Mouse (Mus musculus) urinary bladder, postnatal 10 days (tissue): ENCODE measurements around the gene Camta1.
"Not testable (repeated sequence)": the region's sequence is repeated elsewhere in the genome, so short reads cannot be mapped to it uniquely, and the experiment has no call there.

Experiments used
- DNase-seq: peaks from one replicate; pipeline ENCODE4 v3.0.0; 2022; ENCODE audit warnings: low spot score

Gene Camta1

DNA sequence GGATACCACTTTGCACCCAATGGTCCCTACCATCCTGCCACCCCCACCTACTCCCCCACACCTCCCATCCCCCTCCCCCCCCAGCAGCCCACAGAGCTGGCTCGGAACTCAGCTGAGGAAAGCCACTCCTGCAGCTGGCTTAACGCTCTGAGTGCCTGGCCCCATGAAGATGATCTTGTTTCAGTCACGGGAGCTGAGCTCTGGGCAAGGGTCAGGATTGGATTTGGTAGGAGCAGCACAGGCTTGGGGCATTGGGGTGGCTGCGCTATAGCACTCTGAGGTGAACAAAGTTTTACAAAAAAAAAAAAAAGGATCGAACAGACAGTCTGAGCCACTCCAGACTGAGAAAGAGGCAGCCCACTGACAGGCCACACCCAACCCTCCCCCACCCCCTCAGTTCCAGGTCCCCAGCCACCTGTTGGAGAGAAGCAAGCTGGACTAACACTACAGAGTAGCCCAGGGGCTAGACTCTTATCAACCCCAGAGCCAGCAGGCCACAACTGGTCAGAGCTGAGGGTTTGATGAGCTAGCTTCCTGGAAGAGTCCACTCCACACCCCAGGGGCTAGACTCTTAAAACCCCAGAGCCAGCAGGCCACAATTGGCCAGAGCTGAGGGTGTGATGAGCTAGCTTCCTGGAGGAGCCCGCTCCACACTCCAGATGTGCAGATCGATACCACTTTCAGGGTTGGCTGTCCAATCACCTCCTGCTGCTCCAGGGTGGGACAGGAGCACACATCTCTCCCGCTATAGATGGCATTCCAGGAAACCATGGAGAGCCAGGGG is 966.8 kb downstream of the Camta1 start:
- DNase-seq, result no peak

DNA sequence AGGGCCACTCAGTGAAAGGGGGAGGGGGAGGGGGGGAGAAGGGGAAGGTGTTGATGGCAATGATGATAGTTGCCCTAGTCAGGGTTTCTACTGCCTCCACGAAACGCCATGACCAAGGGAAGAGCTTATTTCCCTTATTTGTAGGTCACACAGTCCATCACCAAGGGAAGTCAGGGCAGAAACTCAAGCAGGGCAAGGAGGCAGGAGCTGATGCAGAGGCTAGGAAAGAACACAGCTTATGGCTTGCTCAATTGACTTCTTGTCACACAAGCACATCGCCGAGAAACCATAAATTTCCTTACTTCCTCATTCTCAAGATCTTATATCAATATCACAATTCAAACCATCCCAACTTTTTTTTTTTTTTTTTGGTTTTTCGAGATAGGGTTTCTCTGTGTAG is 970.4 kb downstream of the Camta1 start:
- DNase-seq, result no peak

DNA sequence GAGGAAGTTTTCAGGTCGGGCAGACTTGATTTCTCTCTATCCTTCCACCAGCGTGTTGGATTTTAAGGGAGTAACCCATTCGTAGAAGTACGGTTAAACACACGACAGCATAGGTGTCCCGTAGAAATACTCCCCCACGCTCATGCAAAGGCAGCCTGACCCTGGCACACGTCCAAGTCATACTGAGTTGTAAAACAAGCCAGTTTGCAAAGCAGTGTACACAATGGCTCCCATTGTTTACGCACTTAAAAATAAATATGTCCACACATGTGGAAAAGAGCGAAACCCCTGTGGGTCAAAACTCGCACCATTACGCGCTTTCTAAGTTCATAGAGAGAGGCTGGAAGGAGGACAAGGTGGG is 971.7 kb downstream of the Camta1 start:
- no peak for DNase-seq

DNA sequence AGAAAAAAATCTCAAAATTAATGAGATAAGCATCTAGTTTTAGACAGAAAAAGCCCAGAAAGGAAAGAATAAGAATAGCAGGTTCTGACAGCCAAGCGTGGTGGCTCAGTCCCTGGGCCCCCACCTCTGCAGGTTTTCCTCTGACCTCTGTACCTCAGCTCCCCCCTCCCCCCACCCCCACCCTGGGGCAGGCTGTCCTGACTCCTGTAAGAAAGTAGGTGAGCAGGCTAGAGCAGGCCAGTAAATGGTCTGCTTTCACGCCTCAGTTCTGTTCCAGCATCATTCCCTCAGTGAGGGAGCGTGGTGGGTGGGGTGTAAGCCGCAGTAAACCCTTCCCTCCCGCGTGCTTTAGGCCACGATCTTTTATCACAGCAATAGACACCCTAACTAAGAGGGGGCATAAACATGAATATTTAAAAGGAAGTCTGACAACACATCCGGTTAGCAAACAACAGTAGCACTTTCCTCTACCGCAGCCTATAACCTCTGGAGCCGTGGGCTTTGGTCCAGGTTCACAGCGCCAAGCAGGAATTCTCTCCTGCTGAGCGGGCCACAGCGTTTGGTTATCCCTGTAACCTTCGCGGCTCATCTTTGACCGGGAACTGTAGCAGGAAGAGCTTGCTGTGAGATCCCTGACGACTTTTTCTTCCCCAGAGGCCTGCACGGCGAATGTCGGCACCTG is 972.3 kb downstream of the Camta1 start:
- no peak for DNase-seq

DNA sequence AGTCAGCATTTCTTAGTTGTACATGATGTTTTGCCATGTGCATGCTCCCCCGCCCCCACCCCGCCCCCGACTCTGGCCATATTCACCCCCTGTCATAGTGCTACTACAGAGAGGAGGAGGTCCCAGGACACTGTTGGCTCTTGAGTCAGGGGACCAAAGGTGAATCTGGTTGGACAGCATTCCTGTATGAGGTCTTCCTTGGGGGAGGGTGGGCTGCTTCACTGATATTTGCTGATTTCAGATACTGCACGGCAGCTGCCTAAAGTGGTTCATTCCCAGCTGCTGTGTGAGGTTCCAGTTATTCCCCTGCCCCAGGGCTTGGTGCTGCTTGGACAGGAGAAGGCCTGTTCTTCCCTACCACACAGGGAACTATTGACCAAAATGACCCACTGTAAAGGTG is 973.2 kb downstream of the Camta1 start:
- no peak for DNase-seq

DNA sequence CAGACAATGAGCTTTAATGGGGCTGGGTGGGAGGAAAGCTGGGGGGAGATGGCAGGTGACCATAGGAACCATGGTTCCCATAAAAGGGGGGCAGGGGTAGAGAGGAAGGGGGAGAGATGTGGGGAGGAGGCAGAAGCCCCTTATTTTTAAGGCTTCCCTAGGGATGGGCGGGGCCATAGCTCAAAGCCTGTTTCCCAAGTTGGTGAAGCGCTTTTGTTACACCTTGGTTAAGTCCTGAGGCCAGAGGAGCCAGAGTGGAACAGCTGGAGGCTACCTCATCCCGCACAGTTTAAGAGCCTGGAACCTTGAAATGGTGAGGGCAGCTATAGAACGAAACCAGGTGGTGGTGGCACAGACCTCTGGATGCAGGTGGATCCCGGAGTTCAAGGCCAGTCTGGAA is 973.8 kb downstream of the Camta1 start:
- DNase-seq, result no peak

DNA sequence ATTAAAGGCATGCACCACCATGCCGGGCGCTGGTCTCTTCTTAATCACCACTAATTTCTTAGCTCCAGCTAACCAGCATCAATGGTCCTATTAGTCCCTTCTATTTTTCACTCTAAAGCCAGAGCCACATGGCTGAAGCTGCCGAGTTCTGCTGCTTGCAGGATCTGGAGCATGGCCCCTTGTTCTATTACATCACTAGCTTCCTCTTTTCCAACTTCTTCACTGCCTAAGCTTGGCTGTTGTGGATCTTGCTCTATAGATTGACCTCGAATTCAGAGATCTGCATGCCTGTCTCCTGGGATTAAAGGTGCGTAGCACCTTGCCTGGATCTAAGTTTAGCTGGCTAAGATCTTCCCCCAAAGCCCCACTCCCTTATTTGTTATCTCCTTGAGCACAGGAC is 979.0 kb downstream of the Camta1 start:
- DNase-seq, result no peak

DNA sequence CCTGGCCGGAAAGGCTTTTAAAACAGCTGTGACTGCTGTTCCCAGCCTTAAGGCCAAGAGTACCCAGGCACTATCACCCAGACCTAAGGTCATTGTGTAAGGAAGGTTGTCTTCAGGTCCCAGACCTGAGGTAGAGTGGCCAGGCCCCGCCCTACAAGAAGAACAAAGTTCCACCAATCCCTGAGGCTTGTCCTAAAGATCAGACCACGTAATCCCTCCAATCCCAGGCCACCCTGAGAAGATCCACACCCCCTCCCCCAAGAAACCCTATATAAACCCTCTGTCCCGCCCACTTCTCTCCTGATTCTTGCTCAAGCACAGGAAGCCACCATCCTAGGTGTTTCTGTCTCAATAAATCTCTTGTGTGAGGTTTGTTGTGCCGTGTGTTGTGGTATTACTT is 981.3 kb downstream of the Camta1 start:
- no peak for DNase-seq

DNA sequence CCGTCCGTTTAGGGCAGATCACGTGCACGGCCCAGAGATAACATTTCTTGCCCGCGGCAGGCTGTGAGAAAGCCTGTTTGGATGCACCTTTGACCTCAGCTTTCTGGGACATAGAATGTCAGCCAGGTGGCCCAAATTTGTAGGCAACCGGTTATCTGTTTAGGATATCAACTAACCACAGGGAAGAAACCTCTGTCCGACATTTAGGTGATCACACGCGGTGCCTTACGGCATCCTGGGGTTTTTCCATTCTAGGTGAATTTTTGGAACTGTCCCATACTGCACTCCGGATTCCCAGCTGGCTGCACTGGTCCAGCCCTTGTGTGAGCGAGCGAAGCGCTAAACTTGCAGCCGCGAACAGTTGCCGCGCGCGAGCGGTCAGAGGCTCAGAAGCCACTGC is 982.0 kb downstream of the Camta1 start:
- no peak for DNase-seq

DNA sequence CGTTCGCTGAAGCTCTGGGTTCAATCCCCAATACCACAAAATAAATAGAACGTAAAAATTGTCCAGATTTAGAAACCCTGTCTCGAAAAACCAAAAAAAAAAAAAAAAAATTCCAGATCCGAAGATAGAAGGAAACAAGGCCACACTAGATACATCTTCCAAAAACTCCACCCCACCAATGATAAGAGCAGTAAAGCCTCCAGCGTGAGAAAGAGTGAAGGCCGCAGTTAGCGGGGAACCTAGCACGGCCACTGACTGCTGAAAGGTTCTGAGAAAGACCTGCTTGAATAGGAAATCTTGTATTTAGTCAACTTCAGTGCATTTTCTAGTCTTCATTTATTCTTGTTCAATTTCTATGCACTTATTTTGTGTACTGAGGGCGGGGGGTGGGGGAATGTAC is 986.3 kb downstream of the Camta1 start:
- DNase-seq, result no peak

DNA sequence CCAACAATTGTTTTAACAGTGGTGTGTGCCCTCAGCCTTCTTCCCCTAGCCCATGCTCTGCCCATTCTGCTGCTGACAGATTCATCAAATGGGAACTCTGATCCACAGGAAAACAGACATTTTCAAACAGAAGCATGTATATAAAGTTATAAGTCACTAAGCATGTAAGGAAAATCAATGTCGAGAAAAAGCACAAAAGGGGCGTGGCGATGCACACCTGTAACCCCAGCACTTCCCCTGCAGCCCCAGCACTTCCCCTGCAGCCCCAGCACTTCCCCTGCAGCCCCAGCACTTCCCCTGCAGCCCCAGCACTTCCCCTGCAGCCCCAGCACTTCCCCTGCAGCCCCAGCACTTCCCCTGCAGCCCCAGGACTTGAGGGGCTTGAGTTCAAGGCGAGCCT is 987.3 kb downstream of the Camta1 start:
- DNase-seq, result not testable (repeated sequence)

DNA sequence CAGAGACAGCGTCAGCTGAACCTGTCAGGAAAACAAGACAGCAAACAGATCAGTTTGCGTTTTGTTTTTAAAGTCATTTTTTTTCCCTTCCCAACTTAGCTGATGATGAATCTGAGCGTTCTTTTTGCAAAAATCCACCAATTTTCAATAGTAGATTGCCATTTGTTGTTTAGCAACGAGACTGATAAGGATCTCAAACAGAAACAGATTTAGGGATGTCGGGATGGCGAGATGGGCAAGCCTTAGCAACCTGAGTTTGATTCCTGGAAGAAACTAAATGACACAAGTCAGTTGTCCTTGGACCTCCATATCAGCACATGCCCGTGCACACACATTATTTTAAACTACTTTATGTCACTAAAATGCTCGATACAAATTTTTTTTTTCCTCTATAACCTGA is 989.0 kb downstream of the Camta1 start:
- DNase-seq, result no peak

DNA sequence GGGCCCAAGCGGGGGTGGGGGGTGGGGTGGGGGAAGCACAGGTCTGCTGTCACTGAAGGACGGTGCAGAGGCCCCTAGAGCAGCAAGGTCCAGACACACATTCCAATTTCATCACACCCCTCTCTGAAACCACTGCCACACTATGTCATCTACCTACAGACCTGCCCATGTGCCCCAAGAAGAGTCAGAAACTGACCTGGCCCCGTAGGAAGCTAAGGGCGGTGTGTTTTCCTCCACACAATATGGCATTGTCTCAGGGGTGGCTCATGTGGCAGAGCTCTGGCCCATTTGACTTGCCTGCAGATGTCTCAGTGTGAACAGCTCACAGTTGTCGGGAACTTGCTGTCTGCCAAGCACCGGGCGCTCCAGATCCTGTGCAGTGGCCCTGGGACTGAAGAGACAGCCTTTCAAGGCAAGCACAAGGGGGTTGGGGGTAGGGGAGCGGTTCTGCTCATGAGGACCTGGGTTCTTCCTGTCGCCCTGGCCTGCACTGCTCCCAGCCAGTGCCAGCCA is 989.5 kb downstream of the Camta1 start:
- DNase-seq, result no peak

DNA sequence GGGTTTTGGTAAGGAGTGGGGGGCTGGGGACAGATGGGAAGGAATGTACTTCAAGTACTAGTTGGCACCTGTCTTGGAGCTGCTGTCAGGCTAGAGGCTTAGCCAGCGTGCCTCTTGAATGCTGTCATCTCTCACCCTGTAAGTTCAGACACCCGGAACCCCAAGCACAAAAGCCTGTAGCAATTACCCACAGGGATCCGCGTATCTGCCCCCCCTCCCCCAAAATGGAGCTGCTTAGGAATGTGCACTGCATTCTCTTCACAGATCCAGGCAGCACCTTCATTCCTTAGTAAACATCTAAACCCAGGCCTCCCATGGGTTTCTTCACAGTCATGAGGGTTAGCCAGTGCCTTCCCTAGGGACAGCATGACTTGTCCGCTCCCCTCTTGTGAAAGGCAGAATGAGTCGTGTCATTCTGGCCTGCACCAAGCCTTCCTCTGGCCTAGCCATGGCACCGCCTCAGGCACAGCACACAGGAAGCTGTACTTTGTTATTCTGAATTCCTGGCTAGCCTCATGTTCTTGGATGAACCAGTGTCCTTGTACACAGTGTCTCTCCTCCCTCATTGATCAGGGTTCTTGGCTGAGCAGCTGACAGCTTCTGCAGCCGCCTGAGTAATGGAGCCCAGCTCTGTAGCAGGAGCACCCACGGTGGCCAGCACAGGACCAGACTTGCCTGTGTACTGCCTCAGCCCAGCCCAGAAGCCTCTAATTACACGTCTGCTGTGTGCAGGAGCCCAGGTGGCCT is 990.1 kb downstream of the Camta1 start:
- no peak for DNase-seq

DNA sequence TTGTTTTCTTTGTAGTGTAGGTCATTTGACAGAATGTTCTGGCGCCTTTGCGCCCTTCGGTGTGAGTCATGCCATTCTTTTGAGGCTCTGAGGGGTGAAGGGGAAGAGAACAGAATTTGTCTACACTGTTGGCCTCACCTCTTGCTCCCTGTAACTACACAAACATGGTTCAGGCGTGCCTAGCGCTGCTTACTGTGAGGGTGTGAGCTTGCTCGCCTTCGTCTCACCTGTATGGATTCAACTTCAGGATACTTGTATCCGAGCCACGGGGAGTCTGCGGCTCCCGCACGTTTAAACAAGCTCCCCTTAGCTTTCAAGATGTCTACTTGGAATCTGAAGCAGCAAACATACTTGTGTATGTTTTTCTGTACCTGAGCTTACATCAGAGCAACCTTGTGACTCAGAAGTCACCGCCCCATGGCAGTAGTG is 990.7 kb downstream of the Camta1 start:
- DNase-seq, result no peak

DNA sequence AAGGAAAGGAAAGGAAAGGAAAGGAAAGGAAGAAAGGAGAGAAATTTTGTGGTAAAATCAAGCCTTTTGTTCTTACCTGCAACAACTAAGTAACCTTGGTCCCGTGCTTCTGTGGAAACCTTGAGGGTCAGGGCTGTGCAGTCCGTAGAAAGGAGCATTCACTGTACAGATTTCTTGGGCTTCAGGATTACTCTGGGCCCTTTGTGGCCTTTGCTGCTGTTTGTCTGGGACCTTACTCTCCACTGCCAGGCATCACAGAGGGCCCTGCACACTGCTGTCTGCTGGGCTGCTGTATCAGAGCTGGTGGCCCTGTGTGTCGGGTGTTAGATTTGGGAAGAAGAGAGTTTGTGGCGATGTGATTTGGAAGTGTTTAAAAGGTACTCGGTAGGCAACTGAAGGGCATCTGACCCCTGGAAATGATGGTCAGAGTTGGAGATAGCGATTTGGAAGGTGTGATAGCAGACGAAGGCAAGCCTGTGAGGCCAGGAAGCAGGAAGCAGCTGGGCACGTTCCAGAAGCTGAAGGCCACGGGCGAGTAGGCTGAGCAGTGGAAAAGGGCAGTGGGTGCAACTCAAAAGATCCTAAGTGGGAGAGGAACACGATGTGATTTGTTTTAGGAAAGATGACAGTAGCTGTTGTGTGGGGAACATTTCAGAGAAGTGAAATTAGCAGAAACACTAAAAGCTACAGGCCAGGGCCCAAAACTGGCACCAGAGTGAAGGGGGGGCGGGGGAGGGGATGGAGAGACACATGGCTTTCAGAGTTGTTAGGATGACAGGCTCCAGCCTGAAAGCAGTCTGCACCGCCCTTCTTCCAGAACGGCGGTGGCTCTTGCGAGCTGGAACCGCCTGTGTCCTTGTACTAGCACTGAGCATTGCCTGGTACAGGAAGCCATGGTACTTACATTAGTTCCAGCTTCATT is 992.1 kb downstream of the Camta1 start:
- DNase-seq, result no peak

DNA sequence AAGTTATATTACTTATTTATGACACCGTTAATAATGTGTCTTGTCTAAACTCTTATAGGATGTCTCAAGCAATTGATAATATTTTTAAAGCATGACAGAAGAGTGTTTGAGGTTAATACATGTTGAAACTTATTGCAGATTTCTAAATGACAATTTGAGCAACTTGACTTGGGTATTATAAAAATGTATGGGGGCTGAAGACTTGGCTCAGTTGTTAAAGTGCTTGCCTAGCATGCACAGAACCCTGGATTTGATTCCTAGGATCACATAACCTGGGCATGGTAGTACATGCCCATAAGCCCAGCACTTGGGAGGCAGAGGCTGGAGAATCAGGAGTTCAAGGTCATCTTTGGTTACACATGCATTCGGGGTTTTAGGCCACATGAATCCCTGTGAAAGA is 992.8 kb downstream of the Camta1 start:
- no peak for DNase-seq

DNA sequence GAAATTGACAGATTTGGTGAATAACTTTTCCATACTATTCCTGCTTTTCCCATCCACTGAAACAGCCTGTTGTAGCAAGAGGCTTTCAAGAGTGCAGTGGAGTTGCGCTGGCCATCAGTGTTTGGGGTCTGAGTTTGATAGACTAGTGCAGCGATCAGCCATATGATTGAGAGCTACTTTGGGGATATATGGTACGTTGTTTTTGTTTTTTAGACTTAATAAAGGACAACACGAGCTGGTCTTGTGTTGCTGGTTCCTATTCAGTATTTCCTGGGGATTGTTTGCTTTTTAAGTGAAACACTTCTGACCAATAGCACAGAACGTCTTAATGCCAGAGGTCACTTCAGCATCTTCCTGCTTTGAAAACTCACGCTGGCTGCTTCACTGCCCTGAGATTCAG is 993.5 kb downstream of the Camta1 start:
- no peak for DNase-seq
